Mouse (Mus musculus) embryonic facial prominence, embryonic 10.5 days (tissue): ENCODE measurements at regions not wholly inside any gene's neighbourhood (a gene's known extent, or its start where the extent isn't known, plus 50 kb on each side); places are given as distances from the start of the nearest gene placed in this dataset.

Source experiments
- DNase-seq: peaks from one replicate; pipeline ENCODE4 v3.0.0-alpha.2; 2017; ENCODE audit warnings: low spot score
- H3K27ac ChIP-seq: fragments of 300-500 bp; sonication (generic); replicated peaks from 2 replicates; pipeline ENCODE4 v1.5.1; 2016; ENCODE audit warnings: mild to moderate bottlenecking
- H3K27me3 ChIP-seq: fragments of 300-500 bp; sonication (generic); replicated peaks from 2 replicates; pipeline ENCODE4 v1.6.1; 2016; ENCODE audit warnings: low read depth, mild to moderate bottlenecking; ENCODE audit not compliant: poor library complexity, severe bottlenecking
- H3K36me3 ChIP-seq: fragments of 300-500 bp; sonication (generic); replicated peaks from 2 replicates; pipeline ENCODE4 v1.6.1; 2016; ENCODE audit warnings: mild to moderate bottlenecking, moderate library complexity
- H3K4me1 ChIP-seq: fragments of 300-500 bp; sonication (generic); 2 replicates; pipeline ENCODE4 v1.6.1; 2016
- H3K4me3 ChIP-seq: fragments of 300-500 bp; sonication (generic); 2 replicates; pipeline ENCODE4 v1.5.1; 2016; ENCODE audit warnings: mild to moderate bottlenecking, moderate library complexity
- H3K9me3 ChIP-seq: fragments of 300-500 bp; sonication (generic); 2 replicates; pipeline ENCODE4 v1.6.1; 2016; ENCODE audit warnings: mild to moderate bottlenecking
- WGBS: fragments of 180-500 bp; shearing (Covaris S2); methylation state at CpG from one replicate; pipeline ENCODE4 v1.1.7; 2016; 5-methylcytosine and 5-hydroxymethylcytosine counted together

DNA sequence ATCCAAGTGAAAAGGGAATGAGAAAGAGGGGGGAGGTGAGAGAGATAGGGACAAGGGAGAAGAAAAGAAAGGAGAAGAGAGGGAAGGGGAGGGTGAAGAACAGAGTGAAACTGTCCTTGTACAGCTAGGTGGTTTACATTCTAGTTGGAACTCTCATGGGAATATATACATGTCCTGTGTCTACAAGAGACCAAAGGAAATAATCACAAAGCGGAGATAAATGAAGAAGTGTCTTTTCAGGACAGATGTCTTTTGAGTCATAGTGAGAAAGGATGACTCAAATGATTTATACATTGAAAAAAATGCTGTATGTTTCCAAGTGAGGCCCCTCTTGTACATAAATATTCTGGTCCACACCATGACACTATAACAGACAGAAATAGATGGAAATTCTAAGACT lies 298.7 kb downstream of the Lipi start:
- Histone ChIP-seq H3K4me3 (no peak overlapping the region), H3K27me3 (no peaks in the 10 kb centered on the region), H3K36me3 (no peaks in the 10 kb centered on the region), H3K9me3 (no peaks in the 10 kb centered on the region), H3K27ac (no peak overlapping the region), H3K4me1 (no peaks in the 10 kb centered on the region)
- DNase-seq, result no peak
- 83% methylated on average over 1 of the region's 1 CpGs for WGBS

DNA sequence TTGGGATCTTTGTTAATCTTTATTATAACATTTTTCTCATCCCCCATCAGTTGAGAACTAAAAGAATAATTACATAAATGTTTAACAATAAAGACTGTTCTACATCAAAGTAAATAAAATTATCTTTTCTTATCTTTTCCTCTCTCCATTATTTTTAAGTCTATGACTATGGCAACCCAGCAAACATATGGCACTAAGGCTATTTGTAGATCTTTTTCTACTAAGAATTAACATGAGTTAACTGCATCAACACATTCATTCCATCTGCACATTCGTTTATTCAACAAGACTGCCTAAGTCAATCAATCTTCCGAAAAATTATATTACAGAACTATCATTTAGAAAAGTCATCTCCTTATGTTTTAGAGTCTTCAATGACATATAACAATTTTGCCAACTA lies 300.1 kb downstream of the Lipi start:
- Histone ChIP-seq H3K27me3 (no peaks in the 10 kb centered on the region), H3K4me1 (no peaks in the 10 kb centered on the region), H3K4me3 (no peak overlapping the region), H3K9me3 (no peaks in the 10 kb centered on the region), H3K27ac (no peak overlapping the region), H3K36me3 (no peaks in the 10 kb centered on the region)
- WGBS, result 92% methylated on average over 2 of the region's 2 CpGs
- DNase-seq, result no peak

DNA sequence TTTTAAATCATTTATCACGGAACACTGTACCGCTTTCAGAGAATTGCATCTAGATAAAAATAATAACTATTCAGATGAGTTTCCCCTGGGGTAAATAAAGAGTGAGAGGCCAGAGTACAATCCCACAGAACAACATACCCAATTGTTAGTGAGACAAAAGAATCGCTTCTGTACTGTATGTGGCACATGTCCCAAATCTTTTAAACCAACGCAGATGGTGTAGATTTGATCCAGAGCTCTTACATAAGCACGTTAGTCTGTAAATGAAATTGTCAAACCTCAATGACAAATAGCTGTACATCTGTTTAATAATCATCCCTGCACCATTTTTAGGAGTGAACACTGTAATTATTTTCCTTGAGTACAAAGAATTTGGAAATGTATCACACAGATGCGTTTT lies 322.0 kb downstream of the Lipi start:
- WGBS, result 90% methylated on average over 6 of the region's 6 CpGs
- Histone ChIP-seq H3K27me3 (no peaks in the 10 kb centered on the region), H3K27ac (no peak overlapping the region), H3K4me3 (no peak overlapping the region), H3K9me3 (no peaks in the 10 kb centered on the region), H3K36me3 (no peaks in the 10 kb centered on the region), H3K4me1 (no peaks in the 10 kb centered on the region)
- no peak for DNase-seq

DNA sequence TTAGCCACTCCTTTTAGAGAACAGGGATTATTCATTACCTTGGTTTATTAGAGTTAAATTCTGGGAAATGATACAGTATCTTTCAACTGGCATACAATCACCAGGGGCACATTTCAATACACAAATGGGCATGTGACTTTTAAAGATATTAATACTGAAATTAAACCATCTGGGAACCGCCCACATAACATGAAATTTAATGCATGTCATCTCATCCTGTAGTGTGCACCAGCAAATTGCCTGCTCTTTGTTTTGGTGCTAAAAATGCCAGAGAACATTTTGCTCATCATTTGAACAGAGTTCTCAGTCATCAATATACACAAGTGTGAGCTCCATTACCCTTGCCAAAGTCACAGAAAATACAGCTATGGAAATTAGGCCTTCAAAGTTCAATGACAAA lies 330.9 kb downstream of the Lipi start:
- H3K4me3 ChIP-seq, result no peak overlapping the region
- no peaks in the 10 kb centered on the region for H3K9me3 ChIP-seq
- 91% methylated on average over 1 of the region's 1 CpGs for WGBS
- no peaks in the 10 kb centered on the region for H3K36me3 ChIP-seq
- no peaks in the 10 kb centered on the region for H3K27me3 ChIP-seq
- H3K4me1 ChIP-seq, result no peaks in the 10 kb centered on the region
- H3K27ac ChIP-seq, result no peak overlapping the region
- no peak for DNase-seq

DNA sequence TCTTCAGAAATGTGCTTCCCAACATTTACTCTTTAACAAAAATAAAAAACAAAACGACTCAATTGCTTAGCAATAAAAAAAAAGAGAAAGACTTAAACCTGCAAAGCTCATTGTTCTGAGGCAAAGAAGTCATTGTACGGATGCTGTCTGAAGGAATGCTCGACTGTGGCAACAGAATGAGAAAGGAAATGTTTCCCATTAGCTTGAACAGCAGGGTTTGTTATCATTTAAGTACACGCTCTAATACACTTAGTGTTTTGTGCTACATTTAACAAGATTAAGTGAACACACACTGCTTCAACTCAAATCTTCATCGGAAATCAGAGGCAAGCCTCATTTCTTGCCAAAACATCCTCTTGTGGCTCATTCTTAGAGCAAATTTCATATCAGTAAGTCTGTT lies 336.7 kb downstream of the Lipi start:
- WGBS, result 13% methylated on average over 5 of the region's 5 CpGs
- no peaks in the 10 kb centered on the region for H3K36me3 ChIP-seq
- no peaks in the 10 kb centered on the region for H3K27me3 ChIP-seq
- H3K27ac ChIP-seq, result no peak overlapping the region
- DNase-seq, result no peak
- no peak overlapping the region for H3K4me3 ChIP-seq
- H3K9me3 ChIP-seq, result no peaks in the 10 kb centered on the region
- H3K4me1 ChIP-seq, result no peaks in the 10 kb centered on the region

DNA sequence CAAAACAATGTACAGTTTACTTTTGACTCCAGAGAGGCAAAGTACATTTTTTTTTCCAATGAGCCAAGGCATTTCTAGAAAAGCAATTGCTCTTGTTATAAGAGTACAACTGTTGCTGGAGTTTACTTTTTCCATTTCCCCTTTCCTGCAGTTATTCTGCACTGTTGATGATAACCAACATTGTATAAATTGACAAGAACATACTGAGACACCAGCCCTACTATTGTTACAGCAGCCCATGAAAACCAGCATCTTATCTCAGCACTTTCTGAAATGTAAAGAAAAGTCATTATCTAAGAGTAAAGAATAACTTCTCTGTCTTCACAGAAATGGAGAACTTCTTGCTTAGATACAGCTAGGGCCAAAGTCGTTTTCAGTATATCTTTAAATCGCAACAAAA lies 345.5 kb downstream of the Lipi start:
- Histone ChIP-seq H3K4me3 (no peak overlapping the region), H3K36me3 (no peaks in the 10 kb centered on the region), H3K4me1 (no peaks in the 10 kb centered on the region), H3K9me3 (no peaks in the 10 kb centered on the region), H3K27ac (no peak overlapping the region), H3K27me3 (no peaks in the 10 kb centered on the region)
- DNase-seq, result no peak
- 83% methylated on average over 2 of the region's 2 CpGs for WGBS

DNA sequence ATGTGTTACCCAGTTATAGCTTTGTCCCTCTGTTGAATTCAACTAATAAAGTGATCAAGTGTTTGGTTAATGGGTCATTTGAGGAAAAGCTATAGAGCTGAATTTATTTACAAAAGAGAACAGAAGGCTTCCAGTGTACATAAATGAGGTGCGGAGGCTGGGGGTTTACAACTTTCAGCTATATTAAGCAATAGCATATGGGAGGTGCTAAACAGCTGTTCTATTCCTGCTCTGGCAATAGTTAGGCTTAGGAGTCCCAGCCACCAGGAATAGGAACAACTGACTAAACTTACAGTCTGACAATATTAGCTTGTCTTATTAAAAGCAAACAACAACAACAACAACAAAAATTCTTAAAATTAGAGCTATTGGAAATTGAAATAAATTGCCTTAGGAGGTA lies 353.7 kb downstream of the Lipi start:
- no peak overlapping the region for H3K4me3 ChIP-seq
- H3K27me3 ChIP-seq, result no peaks in the 10 kb centered on the region
- H3K36me3 ChIP-seq, result no peaks in the 10 kb centered on the region
- no peak for DNase-seq
- H3K4me1 ChIP-seq, result no peaks in the 10 kb centered on the region
- H3K9me3 ChIP-seq, result no peaks in the 10 kb centered on the region
- 88% methylated on average over 1 of the region's 1 CpGs for WGBS
- H3K27ac ChIP-seq, result no peak overlapping the region

DNA sequence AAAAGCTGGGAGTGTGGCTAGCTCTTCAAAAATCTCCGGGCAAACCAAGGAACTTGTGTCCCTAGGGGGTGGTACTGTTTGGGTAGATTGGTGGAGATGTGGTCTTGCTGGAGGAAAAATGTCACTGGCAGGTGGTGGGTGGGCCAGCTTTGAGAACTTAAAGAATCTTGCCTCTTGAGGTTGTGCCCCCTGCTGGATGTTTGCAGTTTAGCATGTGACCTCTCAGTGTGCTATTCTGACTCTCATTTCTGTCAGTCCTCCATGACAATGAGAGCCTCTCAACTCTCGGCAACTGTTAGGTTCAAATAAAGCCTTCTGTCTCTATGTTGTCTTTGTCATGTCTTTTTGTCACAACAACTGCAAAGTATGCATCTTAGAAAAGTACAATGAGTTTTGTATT lies 392.5 kb downstream of the Lipi start:
- Histone ChIP-seq H3K9me3 (no peaks in the 10 kb centered on the region), H3K27me3 (no peaks in the 10 kb centered on the region), H3K36me3 (no peaks in the 10 kb centered on the region), H3K4me3 (no peak overlapping the region), H3K27ac (no peak overlapping the region), H3K4me1 (no peaks in the 10 kb centered on the region)
- DNase-seq, result peak; percentile 18
- WGBS, result 67% methylated on average over 2 of the region's 2 CpGs

DNA sequence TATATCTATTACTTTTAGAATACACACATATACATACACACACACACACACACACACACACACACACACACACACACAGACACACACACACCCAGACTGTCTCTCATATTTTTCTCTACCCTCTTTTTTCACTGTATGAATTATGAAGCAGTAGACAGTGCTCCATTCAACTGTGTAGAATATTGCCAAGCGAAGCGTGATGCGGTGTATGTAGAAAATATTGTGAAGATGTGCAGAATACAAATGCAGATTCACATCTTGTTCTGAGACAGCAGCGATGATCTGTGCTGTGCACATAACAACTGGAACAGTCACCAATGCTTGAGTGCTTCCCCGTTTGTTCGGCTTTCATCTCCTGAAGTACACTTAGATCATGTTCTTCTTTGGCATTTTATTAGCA lies 395.5 kb downstream of the Lipi start:
- Histone ChIP-seq H3K27me3 (no peaks in the 10 kb centered on the region), H3K27ac (no peak overlapping the region), H3K4me1 (no peaks in the 10 kb centered on the region), H3K9me3 (no peaks in the 10 kb centered on the region), H3K4me3 (no peak overlapping the region), H3K36me3 (no peaks in the 10 kb centered on the region)
- DNase-seq, result no peak
- 94% methylated on average over 6 of the region's 6 CpGs for WGBS

DNA sequence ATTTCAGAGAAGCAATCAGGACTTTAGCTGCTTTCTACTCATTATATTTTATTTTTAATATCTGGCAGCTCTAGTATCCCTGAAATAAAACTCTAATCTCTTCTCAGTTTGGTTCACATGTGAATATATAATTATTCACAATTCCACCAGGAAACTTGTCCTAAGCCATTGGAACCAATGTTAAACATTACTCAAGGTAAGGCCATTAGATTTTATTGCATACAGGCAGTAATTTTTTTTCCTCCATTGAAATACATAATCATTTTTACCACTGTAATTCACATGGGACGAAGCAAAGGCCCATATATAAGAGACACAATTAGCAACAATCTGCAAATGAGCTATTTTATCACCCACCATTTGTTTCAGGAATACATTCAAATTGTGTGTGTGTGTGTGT lies 419.8 kb downstream of the Lipi start:
- Histone ChIP-seq H3K4me3 (no peak overlapping the region), H3K4me1 (no peaks in the 10 kb centered on the region), H3K27me3 (no peaks in the 10 kb centered on the region), H3K27ac (no peak overlapping the region), H3K9me3 (no peaks in the 10 kb centered on the region), H3K36me3 (no peaks in the 10 kb centered on the region)
- DNase-seq, result no peak
- 89% methylated on average over 1 of the region's 1 CpGs for WGBS

DNA sequence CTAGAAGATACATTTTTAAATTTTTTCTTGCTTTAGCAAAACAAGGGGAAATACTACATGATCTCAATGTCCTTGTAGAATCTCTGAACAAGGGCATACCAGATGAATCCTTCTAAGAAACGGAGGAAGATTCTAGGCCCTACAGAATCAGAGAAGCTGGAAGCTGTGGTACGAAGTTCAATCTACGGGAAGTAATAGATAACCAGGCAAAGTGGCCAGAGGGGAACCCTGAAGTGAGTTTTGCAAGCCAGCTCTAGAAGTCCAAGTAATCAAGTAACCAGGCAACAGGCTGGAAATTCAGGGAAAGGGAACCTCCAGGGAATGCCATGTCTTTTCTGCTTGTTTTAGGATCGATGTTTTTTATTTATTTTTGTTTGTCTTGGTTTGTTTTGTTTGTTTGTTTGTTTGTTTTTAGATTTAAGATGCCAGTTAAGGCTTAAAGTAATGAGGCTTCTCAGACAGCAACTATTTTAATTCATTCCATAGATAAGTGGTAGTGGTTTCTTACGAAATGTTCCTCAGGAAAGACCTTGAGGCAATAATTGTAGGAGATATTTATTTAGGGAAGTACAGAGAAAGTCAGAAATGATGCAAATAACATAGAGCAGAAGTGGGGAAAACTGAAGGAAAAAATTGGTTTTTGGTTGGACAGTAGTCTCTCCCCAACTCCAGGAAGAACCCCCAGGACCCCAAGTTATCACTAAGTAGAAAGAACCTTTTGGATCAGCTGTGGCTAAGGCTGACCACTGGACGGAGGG lies 420.7 kb downstream of the Lipi start:
- 86% methylated on average over 6 of the region's 6 CpGs for WGBS
- Histone ChIP-seq H3K27me3 (no peaks in the 10 kb centered on the region), H3K4me1 (no peaks in the 10 kb centered on the region), H3K9me3 (no peaks in the 10 kb centered on the region), H3K36me3 (no peaks in the 10 kb centered on the region), H3K27ac (no peak overlapping the region), H3K4me3 (no peak overlapping the region)
- no peak for DNase-seq

DNA sequence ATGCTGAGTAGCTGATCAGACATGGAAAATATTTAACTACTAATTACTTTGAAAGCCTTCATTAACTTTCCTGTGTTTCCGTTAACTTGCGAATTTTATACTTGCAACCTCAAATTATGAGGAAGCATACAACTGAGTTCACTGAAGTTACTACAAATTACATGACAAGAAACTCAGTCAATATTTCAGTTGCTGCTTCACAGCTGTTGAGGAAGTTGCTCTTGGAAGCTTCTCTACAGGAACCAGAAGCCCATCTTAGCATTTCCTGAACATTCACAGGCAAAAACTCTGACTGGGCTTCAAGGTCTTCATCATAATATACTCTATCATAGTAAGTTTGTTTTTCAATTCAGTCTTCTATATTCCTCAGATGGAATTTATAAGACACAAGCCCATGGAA lies 426.1 kb downstream of the Lipi start:
- DNase-seq, result no peak

DNA sequence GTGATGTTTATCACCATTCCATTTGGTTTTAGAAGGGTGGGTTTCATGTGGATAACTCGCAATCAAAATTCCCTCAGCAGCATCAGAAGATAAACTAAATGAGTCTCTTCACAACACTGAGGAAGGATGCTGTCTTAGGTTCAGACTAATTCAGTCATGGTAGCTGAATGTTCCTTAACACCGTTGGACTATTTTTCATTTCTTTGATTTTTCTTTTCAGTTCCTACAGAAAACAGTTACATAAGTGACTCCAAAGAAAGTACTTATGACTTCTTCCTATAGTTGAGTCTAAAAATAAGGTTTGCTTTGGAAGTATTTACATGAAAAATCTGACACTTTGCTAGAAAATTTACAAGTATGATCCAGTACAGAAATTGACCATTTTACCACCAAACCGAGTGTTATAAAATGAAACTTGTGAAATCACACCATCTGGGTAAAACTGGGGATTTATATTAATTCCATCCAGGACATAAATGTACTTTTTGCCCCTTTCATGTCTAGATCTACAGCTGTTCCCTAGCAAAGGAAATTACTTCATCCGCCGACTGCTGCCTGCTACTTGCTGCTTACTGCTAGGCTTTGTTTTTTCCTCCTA lies 430.3 kb downstream of the Lipi start:
- Histone ChIP-seq H3K4me1 (no peaks in the 10 kb centered on the region), H3K27me3 (no peaks in the 10 kb centered on the region), H3K27ac (no peak overlapping the region), H3K9me3 (no peaks in the 10 kb centered on the region), H3K4me3 (no peak overlapping the region), H3K36me3 (no peaks in the 10 kb centered on the region)
- WGBS, result 90% methylated on average over 5 of the region's 5 CpGs
- no peak for DNase-seq

More for the DNA sequence above, 426.1 kb downstream of the Lipi start:
- H3K4me3 ChIP-seq, result no peak overlapping the region
- H3K4me1 ChIP-seq, result no peaks in the 10 kb centered on the region
- no peaks in the 10 kb centered on the region for H3K27me3 ChIP-seq
- no peak overlapping the region for H3K27ac ChIP-seq
- H3K36me3 ChIP-seq, result no peaks in the 10 kb centered on the region
- H3K9me3 ChIP-seq, result no peaks in the 10 kb centered on the region
- WGBS, result 90% methylated on average over 2 of the region's 2 CpGs
